Mouse (Mus musculus): Measurements from ENCODE around the gene Pxk. TPM values are rescaled to one million over a fixed set of nuclear protein-coding genes. Genes with fewer than 3 reads are reported as not detected.

The Pxk gene
- polyA plus RNA-seq (2014; fragmentation: Illumina TruSeq; extraction: RNeasy Lipid Tissue Mini Kit (QIAGEN cat#74804); ENCODE audit: low read depth, low replicate concordance), result 16.3 TPM

GRCm38 (mm10) chr14:8097978-8098686 is at the start of gene Pxk:
Pxk (plus strand) TSS chr14:8098211.

GRCm38 (mm10) chr14:8080165-8080679 is 17.8 kb upstream of the Pxk start, which contains the start of gene Rpp14:
Rpp14 (plus strand) TSS chr14:8080367.

GRCm38 (mm10) chr14:8172507-8173410 is 74.7 kb downstream of the Pxk start, which contains the start of gene Pdhb:
Pdhb (minus strand) TSS chr14:8173025.

GRCm38 (mm10) chr14:8213803-8214224 is 115.8 kb downstream of the Pxk start, which contains the start of gene Kctd6:
Kctd6 (plus strand) TSS chr14:8214140.

Other genes with a start within 250 kb of the Pxk start
- not detected for gene Gm45521, start 140.9 kb upstream of the Pxk start, polyA plus RNA-seq (2014; fragmentation: Illumina TruSeq; extraction: RNeasy Lipid Tissue Mini Kit (QIAGEN cat#74804); ENCODE audit: low read depth, low replicate concordance)
- 18.6 TPM for gene Dnase1l3, start 103.6 kb upstream of the Pxk start, polyA plus RNA-seq (2014; fragmentation: Illumina TruSeq; extraction: RNeasy Lipid Tissue Mini Kit (QIAGEN cat#74804); ENCODE audit: low read depth, low replicate concordance)
- gene Abhd6, start 95.3 kb upstream of the Pxk start, polyA plus RNA-seq (2014; fragmentation: Illumina TruSeq; extraction: RNeasy Lipid Tissue Mini Kit (QIAGEN cat#74804); ENCODE audit: low read depth, low replicate concordance), result 26.7 TPM
- 26.6 TPM for gene Rpp14, start 17.8 kb upstream of the Pxk start, polyA plus RNA-seq (2014; fragmentation: Illumina TruSeq; extraction: RNeasy Lipid Tissue Mini Kit (QIAGEN cat#74804); ENCODE audit: low read depth, low replicate concordance)
- gene Pdhb, start 74.8 kb downstream of the Pxk start, polyA plus RNA-seq (2014; fragmentation: Illumina TruSeq; extraction: RNeasy Lipid Tissue Mini Kit (QIAGEN cat#74804); ENCODE audit: low read depth, low replicate concordance), result 175 TPM
- 12.9 TPM for gene Kctd6, start 115.9 kb downstream of the Pxk start, polyA plus RNA-seq (2014; fragmentation: Illumina TruSeq; extraction: RNeasy Lipid Tissue Mini Kit (QIAGEN cat#74804); ENCODE audit: low read depth, low replicate concordance)
- 78.0 TPM for gene Acox2, start 161.1 kb downstream of the Pxk start, polyA plus RNA-seq (2014; fragmentation: Illumina TruSeq; extraction: RNeasy Lipid Tissue Mini Kit (QIAGEN cat#74804); ENCODE audit: low read depth, low replicate concordance)
- not detected for gene Fam107a, start 219.8 kb downstream of the Pxk start, polyA plus RNA-seq (2014; fragmentation: Illumina TruSeq; extraction: RNeasy Lipid Tissue Mini Kit (QIAGEN cat#74804); ENCODE audit: low read depth, low replicate concordance)